Mouse (Mus musculus) erythroblast, embryonic 14.5 days (primary cell): ENCODE data around the gene S100pbp.

Source experiments
- GATA1 ChIP-seq: IDR thresholded peaks from 2 replicates; pipeline ENCODE4 v1.6.1; 2012; ENCODE audit warnings: low read length, inconsistent platforms, mixed read lengths
- TAL1 ChIP-seq: IDR thresholded peaks from 3 replicates; pipeline ENCODE4 v1.6.1; 2012; ENCODE audit warnings: low read length, inconsistent platforms, mixed read lengths

- TF ChIP-seq GATA1 (no peak), TAL1 (no peak)
Observed at GRCm38 (mm10) chr4:129146392-129146791, 43.1 kb downstream of the S100pbp start.
